Mouse (Mus musculus): ENCODE data around the gene Eif2s2. TPM values are rescaled to one million over a fixed set of nuclear protein-coding genes. Genes with fewer than 3 reads are reported as not detected.

The Eif2s2 gene
- polyA plus RNA-seq, 1 experiment from 2014 or later, result 69.0 TPM

- Histone ChIP-seq H3K9me3 (no peaks in the 10 kb centered on the region), H3K9ac (no peak overlapping the region), H3K4me1 (no peaks in the 10 kb centered on the region), H3K4me3 (no peak overlapping the region), H3K4me2 (no peak overlapping the region), H3K27ac (no peak overlapping the region), H3K27me3 (replicated peaks) (no peaks in the 10 kb centered on the region), H3K36me3 (replicated peaks) (peaks cover 46% of the 10 kb centered on the region)
- no peak for ATAC-seq (replicated peaks)
Measured at GRCm38 (mm10) chr2:154869954-154870641, 22.6 kb downstream of the Eif2s2 start.

- no peak for ATAC-seq (replicated peaks)
- no peak overlapping the region for H3K4me3 ChIP-seq
- no peaks in the 10 kb centered on the region for H3K4me1 ChIP-seq
- H3K4me2 ChIP-seq, result no peak overlapping the region
- no peaks in the 10 kb centered on the region for H3K9me3 ChIP-seq
- H3K9ac ChIP-seq, result no peak overlapping the region
- no peaks in the 10 kb centered on the region for H3K27me3 ChIP-seq (replicated peaks)
- peaks cover 45% of the 10 kb centered on the region for H3K36me3 ChIP-seq (replicated peaks)
- WGBS, result 88% methylated on average over 1 of the region's 1 CpGs
- H3K27ac ChIP-seq, result no peak overlapping the region
Measured at GRCm38 (mm10) chr2:154868106-154868505, 24.6 kb downstream of the Eif2s2 start.

- Histone ChIP-seq H3K36me3 (replicated peaks) (peaks cover 28% of the 10 kb centered on the region), H3K4me2 (no peak overlapping the region), H3K9ac (no peak overlapping the region), H3K27me3 (replicated peaks) (no peaks in the 10 kb centered on the region), H3K4me1 (no peaks in the 10 kb centered on the region), H3K27ac (no peak overlapping the region), H3K4me3 (no peak overlapping the region), H3K9me3 (no peaks in the 10 kb centered on the region)
- WGBS, result 88% methylated on average over 3 of the region's 3 CpGs
- no peak for ATAC-seq (replicated peaks)
Measured at GRCm38 (mm10) chr2:154865696-154866095, 27.0 kb downstream of the Eif2s2 start.

GRCm38 (mm10) chr2:154863672-154864071, 29.1 kb downstream of the Eif2s2 start:
- no peaks in the 10 kb centered on the region for H3K9me3 ChIP-seq
- peaks cover 22% of the 10 kb centered on the region for H3K36me3 ChIP-seq (replicated peaks)
- WGBS, result 91% methylated on average over 13 of the region's 13 CpGs
- no peak for ATAC-seq (replicated peaks)
- H3K4me3 ChIP-seq, result no peak overlapping the region
- no peaks in the 10 kb centered on the region for H3K27me3 ChIP-seq (replicated peaks)
- no peak overlapping the region for H3K27ac ChIP-seq
- no peak overlapping the region for H3K9ac ChIP-seq
- no peak overlapping the region for H3K4me2 ChIP-seq
- H3K4me1 ChIP-seq, result no peaks in the 10 kb centered on the region

- Histone ChIP-seq H3K27ac (no peak overlapping the region), H3K9me3 (no peaks in the 10 kb centered on the region), H3K4me2 (no peak overlapping the region), H3K9ac (no peak overlapping the region), H3K4me1 (no peaks in the 10 kb centered on the region), H3K36me3 (replicated peaks) (0 out of 2 replicates have a peak, but pooled peaks cover 3% of the 10 kb centered on the region), H3K4me3 (no peak overlapping the region), H3K27me3 (replicated peaks) (no peaks in the 10 kb centered on the region)
- WGBS, result 92% methylated on average over 1 of the region's 1 CpGs
- ATAC-seq (replicated peaks), result no peak
Measured at GRCm38 (mm10) chr2:154855383-154855782, 37.4 kb downstream of the Eif2s2 start.

GRCm38 (mm10) chr2:154848086-154848485, 44.6 kb downstream of the Eif2s2 start:
- no peaks in the 10 kb centered on the region for H3K9me3 ChIP-seq
- no peak overlapping the region for H3K4me3 ChIP-seq
- H3K4me2 ChIP-seq, result no peak overlapping the region
- H3K9ac ChIP-seq, result no peak overlapping the region
- ATAC-seq (replicated peaks), result no peak
- H3K4me1 ChIP-seq, result no peaks in the 10 kb centered on the region
- no peak overlapping the region for H3K27ac ChIP-seq
- no peaks in the 10 kb centered on the region for H3K27me3 ChIP-seq (replicated peaks)
- no peaks in the 10 kb centered on the region for H3K36me3 ChIP-seq (replicated peaks)

GRCm38 (mm10) chr2:154836537-154836936, 56.2 kb downstream of the Eif2s2 start:
- H3K4me1 ChIP-seq, result no peaks in the 10 kb centered on the region; the same call in 1 of the 2 replicates
- no peak overlapping the region for H3K9ac ChIP-seq
- no peaks in the 10 kb centered on the region for H3K27me3 ChIP-seq (replicated peaks)
- no peak overlapping the region for H3K27ac ChIP-seq
- no peak overlapping the region for H3K4me2 ChIP-seq
- ATAC-seq (replicated peaks), result no peak
- WGBS, result 99% methylated on average over 2 of the region's 2 CpGs
- no peaks in the 10 kb centered on the region for H3K36me3 ChIP-seq (replicated peaks)
- peaks cover 3% of the 10 kb centered on the region; the same call in 1 of the 2 replicates for H3K9me3 ChIP-seq
- H3K4me3 ChIP-seq, result no peak overlapping the region

GRCm38 (mm10) chr2:154834149-154834865, 58.4 kb downstream of the Eif2s2 start:
- ATAC-seq (replicated peaks), result no peak
- no peak overlapping the region for H3K9ac ChIP-seq
- no peaks in the 10 kb centered on the region for H3K36me3 ChIP-seq (replicated peaks)
- 94% methylated on average over 6 of the region's 6 CpGs for WGBS
- no peak overlapping the region for H3K4me2 ChIP-seq
- no peak overlapping the region for H3K4me3 ChIP-seq
- H3K27ac ChIP-seq, result no peak overlapping the region
- H3K9me3 ChIP-seq, result no peaks in the 10 kb centered on the region
- no peaks in the 10 kb centered on the region for H3K27me3 ChIP-seq (replicated peaks)
- no peaks in the 10 kb centered on the region; the same call in 1 of the 2 replicates for H3K4me1 ChIP-seq

- H3K4me3 ChIP-seq, result no peak overlapping the region
- no peak overlapping the region for H3K4me2 ChIP-seq
- no peaks in the 10 kb centered on the region for H3K27me3 ChIP-seq (replicated peaks)
- no peak for ATAC-seq (replicated peaks)
- no peak overlapping the region for H3K9ac ChIP-seq
- H3K4me1 ChIP-seq, result no peaks in the 10 kb centered on the region; the same call in 1 of the 2 replicates
- no peaks in the 10 kb centered on the region for H3K9me3 ChIP-seq
- peak overlapping the region; percentile 31; the same call in 1 of the 2 replicates for H3K27ac ChIP-seq
- WGBS, result 37% methylated on average over 4 of the region's 4 CpGs
- no peaks in the 10 kb centered on the region for H3K36me3 ChIP-seq (replicated peaks)
Measured at GRCm38 (mm10) chr2:154832471-154832870, 60.3 kb downstream of the Eif2s2 start.

GRCm38 (mm10) chr2:154827521-154827920, 65.2 kb downstream of the Eif2s2 start:
- no peak overlapping the region for H3K9ac ChIP-seq
- H3K27ac ChIP-seq, result no peak overlapping the region
- no peaks in the 10 kb centered on the region; the same call in 1 of the 2 replicates for H3K4me1 ChIP-seq
- H3K27me3 ChIP-seq (replicated peaks), result no peaks in the 10 kb centered on the region
- ATAC-seq (replicated peaks), result no peak
- 65% methylated on average over 4 of the region's 4 CpGs for WGBS
- no peak overlapping the region for H3K4me3 ChIP-seq
- no peak overlapping the region for H3K4me2 ChIP-seq
- no peaks in the 10 kb centered on the region for H3K36me3 ChIP-seq (replicated peaks)
- H3K9me3 ChIP-seq, result no peaks in the 10 kb centered on the region

- Histone ChIP-seq H3K4me2 (no peak overlapping the region), H3K27me3 (replicated peaks) (no peaks in the 10 kb centered on the region), H3K27ac (no peak overlapping the region), H3K4me1 (no peaks in the 10 kb centered on the region), H3K9me3 (no peaks in the 10 kb centered on the region), H3K36me3 (replicated peaks) (no peaks in the 10 kb centered on the region), H3K4me3 (no peak overlapping the region), H3K9ac (no peak overlapping the region)
- ATAC-seq (replicated peaks), result no peak
- WGBS, result 93% methylated on average over 1 of the region's 1 CpGs
Measured at GRCm38 (mm10) chr2:154826054-154826538, 66.6 kb downstream of the Eif2s2 start.

All from midbrain, embryonic 15.5 days (tissue).